Mouse (Mus musculus) layer of hippocampus, postnatal 36 days (tissue): Measurements from ENCODE around the gene Spsb4. TPM values are rescaled to one million over a fixed set of nuclear protein-coding genes. Genes with fewer than 3 reads are reported as not detected.

ENCODE experiments used
- DNase-seq, 2 experiments: peaks; one replicate each; pipeline ENCODE4 v3.0.0; 2022
- total RNA-seq, 2 experiments: library from RNA; stranded (reverse); gene quantifications; 2 replicates each; pipeline ENCODE4 v1.2.3; 2021

Spsb4 gene
- total RNA-seq = 1 to 10 TPM; 4.7 to 5.9 TPM

DNA sequence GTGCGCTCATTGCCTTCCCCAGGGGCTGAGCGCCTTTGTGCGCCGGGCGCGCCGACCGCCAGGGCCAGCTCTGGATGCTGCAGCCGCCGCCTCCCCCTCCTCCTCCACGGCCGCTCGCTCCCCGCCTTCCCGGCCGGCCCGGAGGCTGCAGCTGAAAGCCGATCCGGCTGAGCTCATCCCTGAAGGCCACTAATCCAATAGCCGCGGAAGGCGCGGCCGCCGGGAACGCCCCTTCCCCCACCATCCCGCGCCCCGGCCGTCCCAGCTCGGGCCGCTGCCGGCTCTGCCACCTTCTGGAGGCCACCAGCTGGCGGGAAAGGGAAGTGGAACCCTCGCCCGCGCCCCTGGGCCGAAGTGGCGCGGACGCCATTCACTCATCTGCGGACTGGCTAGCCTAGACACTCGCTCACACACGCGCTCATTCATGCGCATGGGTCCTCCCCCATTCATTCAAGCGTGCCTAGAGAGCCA is at the start of gene Spsb4:
Spsb4 (minus strand) TSS at position 167 of the 471 bp plus-strand sequence.
- DNase-seq = peak; percentile 62 to 75

DNA sequence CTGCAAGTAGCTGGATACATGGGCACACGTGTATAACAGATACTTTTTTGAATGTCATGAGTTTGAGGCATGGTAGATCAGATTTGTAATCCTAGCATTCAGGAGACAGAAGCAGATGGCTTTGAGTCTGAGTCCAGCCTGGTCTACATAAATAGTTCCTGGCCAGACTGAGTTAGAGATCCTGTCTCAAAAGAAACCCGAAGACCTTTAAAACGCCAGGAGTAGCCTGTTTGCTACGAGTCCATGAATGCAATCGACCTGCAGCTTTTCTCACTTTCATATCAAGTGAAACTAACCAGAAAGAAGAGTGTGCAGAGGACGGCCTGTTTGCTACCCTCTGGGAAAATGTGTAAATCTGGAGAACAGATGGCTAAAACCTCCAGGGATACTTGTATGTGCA is 49.1 kb upstream of the Spsb4 start:
- DNase-seq = no peak

DNA sequence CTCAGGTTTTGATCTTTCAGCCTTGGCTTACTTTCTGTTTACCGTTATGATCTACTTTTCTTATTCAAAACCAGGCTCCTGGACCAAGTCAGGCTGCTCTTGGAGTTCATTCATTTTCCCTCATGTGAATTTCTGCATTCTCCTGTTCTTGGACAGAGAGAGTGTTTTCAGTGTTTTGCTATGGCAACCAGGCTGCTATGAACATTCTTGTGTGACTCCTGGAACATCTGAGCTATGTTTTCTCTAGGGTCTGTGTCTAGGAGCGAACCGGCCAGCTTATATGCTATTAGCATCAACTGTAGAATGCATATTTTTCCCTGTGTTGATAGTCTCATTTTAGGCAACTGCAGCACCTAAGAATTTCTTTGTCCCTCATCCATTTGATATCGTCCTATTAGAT is 47.2 kb upstream of the Spsb4 start:
- DNase-seq = no peak

DNA sequence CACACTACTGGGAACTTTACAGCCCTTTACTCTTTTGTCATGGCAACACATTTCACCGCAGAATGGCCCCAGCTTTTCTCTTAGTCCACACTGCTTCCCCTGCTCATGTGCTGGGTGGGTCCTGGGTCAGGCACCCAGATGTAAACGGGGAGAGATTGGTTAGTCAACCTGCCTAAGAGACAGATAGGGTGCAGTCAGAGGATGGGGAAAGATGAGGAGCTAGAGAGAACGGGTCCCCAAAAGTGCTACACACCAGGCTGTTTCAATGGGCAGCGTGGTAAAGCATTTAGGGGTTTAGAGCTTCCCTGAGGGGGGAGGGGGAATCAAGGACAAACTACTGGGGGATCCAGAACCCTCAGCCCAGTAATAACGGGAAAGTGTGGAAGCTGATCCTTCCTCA is 46.6 kb upstream of the Spsb4 start:
- DNase-seq = no peak

DNA sequence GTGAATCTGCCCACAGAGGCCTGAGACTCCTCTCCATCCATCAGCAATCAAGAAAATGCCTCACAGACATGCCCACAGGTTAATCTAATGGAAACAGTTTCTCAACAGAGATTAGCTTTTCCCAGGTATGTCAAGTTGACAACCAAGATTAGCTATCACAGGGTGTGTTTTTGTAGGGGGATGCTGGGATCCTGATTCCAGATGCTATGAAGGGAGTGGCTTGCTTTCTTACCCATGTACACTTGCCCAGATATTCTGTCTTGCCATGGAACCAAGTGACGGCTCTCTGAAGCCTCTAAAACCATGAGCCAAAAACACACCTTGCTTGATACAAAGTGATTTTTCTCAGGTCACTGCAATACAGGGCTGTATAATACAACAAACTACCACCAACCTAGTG is 45.5 kb upstream of the Spsb4 start:
- DNase-seq = no peak

DNA sequence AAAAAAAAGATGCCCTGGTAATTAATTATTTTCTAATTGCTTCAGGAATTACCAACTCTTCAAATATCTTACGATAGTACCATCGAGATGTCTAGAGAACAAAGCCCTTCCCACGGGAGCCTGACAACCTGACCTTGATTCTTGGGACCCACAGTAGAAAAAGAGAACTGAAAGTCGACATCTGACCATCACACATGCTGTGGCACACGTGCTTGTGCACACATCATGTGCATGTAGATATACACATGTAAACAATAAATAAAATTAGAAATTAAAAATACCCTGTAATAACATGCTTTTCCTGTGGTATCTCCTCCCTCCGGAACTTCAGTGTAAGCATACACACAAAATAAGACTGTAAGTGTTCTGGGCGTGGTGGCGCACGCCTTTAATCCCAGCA is 43.1 kb upstream of the Spsb4 start:
- no peak for DNase-seq

DNA sequence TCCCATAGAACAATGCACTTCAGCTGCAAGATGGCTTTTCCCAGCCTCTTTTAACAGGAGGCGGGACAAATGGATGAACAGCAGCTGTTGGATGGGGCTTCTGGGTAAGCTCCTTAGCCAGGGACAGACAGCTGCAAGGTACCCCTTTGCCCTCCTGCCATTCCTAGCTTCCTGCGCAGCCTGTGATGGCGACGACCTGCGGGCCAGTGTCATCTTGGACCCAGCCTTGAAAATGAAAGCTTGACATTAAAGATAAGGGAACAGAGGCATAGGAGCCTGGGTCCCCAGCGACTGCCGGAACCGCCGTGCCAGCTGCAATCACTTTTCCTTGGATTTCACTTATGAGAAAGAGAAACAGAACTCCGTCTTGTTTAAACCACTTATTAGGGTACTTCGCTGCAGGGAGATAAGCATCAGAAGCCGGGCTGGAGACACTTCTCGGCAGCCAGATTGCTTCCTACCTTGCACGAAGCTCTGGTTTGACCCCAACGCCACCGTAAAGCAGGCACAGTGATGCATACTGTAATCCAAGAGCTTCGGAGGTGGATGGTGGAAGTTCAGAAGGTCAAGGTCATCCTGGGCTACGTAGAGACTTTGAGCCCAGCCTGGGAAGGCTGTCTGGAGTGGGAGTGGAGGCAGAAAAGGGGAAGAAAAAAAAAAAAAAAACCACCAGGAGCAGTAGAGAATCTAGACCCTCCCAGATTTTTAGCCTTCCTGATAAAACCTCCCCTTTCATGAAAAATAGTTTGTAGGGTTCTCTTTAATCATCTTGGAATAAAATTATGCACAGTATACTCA is 38.1 kb upstream of the Spsb4 start:
- no peak for DNase-seq

DNA sequence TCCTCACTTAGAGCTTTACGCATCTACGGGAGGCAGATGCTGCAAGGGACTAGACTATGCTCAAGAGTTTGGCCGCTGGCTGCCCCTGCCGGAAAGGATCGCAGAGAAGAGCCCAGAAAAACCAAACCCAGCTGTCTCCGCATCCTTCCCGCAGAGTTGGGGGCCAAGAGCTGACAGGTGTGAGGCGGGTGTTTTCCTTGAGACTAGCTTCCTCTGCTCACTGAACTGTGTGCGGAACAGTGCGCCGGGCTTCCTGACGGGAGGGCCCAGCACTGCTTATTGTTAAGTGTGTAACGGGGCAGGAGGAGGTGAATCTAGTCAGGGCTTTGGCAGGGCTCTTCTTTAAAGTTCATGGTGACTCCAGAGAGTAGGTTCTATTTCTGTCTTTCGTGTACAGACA is 37.3 kb upstream of the Spsb4 start:
- DNase-seq = no peak

DNA sequence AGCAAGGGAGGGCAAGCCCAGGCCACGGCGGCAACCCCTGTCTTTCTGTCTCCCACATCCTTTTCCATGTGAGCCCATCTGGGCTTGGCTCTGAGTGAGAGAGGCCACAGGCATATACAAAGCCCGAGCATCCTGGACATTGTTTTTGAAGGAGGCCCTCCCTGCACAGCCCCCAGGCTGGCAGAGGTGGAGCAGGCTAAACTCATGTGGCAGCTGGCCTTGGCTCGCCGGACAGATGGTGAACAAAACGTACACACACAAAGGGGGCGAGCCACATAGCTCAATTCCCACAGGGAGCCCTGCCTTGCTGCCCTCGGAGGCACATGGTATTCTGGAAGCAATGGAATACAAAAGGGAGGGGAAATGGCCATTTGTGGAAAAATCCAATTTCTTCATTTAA is 32.5 kb upstream of the Spsb4 start:
- DNase-seq = no peak

DNA sequence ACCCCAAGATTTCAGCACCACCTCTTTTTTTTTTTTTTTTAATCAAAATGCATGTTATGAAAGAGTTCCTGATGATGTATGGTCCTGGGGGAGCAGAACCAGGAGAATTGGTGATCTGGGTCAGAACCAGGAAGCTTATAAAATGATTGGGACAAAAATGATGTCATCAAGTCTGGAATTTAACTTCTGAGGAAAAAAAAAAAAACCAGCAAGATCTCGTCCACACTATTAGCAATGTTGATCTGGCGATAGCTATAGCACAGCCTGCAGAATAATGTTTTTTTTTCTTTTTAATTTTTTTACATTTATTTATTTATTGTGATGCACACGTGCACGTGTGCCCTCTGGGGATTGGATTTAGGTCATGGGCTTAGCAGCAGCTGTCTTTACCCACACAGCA is 27.6 kb upstream of the Spsb4 start:
- no peak for DNase-seq

DNA sequence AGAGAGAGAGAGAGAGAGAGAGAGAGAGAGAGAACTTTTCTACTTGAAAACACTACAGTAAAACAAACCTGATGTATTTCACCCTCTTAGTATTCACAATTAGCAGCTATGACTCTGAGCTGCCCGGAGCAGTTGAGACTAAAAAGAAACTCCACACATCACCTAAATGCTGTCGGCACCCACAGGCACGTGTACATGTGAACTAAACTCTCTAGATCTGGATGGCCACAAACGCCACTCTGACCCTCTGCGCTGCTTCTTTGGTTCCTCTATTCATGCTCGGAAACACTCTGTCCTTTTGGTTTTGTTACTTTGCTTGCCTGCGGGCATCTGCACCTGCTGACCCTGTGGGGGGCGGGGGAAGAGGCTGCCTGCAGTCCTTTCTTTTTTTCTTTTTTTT is 23.0 kb upstream of the Spsb4 start:
- DNase-seq = no peak

DNA sequence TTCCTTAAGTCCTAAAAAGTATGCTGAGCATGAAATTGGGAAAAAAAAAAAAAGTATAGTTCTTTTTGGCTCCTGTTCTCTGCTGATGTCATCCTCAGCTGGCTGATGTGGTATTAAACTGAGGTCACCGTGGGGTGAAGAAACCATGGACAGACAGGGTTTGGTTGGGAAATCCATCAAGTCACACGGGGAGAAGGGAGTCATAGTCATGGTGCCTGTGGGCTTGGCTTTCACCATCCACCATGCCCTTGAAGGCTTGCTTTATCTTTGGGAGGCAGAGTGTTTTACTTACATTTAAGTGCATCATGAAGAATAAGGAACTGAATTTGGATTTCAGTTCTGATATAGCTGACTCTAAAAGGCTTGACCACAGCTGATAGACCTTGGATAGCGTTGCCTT is 19.4 kb upstream of the Spsb4 start:
- no peak for DNase-seq

DNA sequence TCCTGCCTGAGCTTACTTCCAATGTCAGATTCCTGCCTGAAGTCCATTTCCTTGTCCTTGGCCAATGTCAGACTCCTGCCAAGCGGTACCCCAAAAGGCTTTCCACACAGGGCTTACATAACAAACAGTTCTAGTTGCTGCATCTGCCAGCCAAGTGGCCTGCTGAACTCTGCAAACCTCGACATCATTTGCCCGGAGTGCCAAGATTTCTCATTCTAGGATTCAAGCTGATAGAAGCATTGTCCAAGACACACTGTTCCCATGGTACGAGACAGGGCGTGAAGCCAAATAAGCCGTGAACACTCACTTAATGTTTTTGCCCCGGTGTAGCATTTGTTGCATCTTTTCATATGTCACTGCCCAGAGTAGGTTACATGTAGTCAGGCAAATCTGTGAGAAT is 18.0 kb upstream of the Spsb4 start:
- no peak for DNase-seq

DNA sequence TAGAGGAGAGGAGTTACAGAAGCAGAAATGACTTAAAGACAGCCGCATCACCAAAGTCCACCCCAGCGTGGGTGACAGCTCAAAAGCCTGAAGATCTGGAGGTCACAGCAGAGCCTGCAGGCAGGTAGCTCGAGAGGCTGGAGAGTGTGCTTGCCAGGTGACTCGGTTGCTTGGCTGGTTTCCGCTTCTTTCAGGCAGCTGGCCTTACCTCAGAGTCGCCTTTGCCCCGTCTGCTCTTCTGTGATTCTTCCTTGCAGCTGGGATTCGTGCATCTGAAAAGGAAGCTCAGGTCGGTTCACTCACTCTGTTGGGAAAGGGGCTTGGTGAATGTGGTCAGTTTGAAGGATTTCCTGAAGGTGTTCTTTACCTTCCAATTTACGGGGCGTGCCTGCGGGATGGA is 8.7 kb upstream of the Spsb4 start:
- no peak for DNase-seq

DNA sequence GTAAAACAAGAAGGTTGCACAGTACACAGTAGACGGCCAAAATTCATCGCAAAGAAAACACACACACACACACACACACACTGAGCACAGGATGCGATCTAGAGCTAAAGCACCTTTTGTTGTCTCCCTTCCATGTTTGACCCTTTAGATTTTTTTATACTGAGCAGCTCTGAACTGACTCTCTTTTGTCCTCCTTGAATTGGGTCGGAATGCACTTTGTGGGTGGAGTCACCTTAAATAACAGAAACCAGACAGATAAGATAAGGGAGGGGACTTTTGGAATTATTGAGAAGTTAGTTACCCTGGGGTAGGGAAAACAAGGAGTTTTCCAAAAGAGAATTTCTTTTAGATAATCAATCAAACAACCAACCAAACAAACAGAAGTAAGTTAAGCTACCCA is 7.4 kb upstream of the Spsb4 start:
- no peak for DNase-seq

DNA sequence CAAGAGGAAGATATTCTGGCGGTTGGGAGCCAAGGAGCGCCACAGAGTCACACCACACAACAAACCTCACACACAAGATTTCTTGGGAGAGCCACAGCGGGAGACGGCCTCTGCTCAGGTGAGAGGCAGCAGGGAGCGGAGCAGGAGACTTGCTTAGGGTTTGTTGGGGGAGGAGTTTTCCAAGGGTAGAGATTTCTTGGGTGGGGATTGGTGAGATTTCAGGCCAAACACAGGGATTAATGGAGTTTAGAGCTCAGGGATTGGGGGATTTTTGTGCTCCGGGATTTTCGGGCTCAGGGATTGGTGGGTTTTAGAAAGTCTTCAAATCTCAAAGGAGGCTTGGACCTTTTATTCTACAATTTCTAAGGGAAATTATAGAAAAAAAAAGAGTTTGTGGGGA is 5.8 kb upstream of the Spsb4 start:
- DNase-seq = no peak

DNA sequence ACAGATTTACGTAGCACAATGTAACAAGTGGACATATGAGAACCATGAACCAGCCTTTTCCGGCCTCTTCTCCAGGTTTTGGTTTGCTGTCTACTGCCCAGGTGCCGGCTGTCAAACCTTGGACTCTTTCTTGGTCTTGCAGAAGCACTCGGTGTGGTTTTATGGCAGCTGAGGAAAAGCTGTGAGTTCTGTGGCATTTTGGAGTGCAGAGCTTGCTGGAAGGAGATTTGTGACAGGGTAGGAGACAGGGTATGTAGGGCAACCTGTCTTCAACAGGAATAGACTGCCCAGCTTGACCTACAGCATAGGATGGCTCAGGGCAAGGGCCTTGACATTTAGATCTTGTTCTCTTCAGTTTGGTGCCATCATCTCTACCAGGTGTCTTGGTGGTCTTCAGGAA is 4.3 kb upstream of the Spsb4 start:
- no peak for DNase-seq

DNA sequence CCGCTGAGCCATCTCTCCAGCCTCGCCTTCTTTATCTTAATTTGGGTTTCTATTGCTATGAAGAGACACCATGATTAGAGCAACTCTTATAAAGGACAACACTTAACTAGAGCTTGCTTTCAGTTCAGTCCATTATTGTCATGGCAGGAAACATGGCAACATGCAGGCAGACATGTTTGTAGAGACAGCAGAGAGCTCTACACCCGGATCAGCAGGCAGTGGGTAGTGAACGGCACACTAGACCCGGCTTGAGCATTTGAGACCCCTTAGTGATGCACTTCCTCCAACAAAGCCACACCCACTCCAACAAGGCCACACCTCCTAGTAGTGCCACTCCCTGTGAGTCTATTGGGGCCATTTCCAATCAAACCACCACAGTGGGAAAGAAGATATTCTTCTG is 3.7 kb upstream of the Spsb4 start:
- no peak for DNase-seq

DNA sequence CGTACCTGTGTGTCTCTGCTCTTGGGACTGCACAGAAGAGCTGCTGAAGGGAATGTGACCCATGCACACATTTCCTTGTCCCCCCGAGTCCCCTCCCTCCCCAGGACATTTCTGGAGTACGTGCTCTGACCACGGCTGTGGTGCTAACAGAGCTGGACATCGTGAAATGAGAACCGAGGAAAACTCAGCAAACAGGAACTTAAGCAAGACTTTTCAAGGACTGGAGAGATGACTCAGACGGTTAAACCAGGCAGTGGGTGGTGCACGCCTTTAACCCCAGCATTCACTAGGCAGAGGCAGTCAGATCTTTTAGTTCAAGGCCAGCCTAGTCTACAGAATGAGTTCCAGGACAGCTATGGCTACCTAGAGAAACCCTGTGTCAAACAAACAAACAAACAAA is 1.5 kb upstream of the Spsb4 start:
- no peak for DNase-seq

DNA sequence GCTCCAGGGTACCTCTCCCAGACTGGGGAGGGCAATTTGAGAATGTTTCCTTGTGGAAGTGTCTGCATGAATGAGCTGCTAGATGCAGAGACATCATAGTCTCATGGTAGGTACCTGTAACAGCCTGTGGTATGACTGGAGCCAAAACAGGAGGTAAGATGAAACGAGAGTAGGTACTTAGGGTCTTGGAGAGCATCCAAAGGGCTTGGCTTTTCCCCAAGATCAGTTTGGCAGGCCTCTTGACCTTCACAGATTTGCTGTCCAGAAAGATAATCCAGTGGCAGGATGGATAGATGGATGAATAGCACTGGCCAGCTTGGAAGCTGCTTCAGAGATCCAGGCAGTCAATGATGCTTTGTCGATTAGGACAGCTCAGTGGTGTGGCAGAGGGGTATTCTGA is 1.0 kb upstream of the Spsb4 start:
- no peak for DNase-seq

DNA sequence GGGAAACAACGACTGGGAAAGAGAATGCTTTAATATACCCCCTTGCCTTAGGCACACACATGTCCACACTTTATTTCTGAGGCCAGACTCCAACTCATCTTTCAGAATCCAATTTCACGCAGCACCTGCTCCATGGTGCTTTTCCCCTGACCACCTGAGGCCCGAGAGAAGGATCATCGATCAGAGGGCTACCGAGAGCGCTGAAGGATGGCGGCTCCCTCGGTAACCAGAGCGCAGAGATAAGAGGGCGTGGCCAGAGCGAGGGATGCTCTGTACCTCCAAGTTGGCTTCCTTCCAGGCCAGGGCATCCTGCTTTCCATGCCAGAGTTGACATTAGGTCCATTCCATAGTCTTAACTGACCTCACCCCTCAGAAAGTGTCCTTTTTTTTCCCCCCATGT is 588 bp upstream of the Spsb4 start:
- DNase-seq = no peak

DNA sequence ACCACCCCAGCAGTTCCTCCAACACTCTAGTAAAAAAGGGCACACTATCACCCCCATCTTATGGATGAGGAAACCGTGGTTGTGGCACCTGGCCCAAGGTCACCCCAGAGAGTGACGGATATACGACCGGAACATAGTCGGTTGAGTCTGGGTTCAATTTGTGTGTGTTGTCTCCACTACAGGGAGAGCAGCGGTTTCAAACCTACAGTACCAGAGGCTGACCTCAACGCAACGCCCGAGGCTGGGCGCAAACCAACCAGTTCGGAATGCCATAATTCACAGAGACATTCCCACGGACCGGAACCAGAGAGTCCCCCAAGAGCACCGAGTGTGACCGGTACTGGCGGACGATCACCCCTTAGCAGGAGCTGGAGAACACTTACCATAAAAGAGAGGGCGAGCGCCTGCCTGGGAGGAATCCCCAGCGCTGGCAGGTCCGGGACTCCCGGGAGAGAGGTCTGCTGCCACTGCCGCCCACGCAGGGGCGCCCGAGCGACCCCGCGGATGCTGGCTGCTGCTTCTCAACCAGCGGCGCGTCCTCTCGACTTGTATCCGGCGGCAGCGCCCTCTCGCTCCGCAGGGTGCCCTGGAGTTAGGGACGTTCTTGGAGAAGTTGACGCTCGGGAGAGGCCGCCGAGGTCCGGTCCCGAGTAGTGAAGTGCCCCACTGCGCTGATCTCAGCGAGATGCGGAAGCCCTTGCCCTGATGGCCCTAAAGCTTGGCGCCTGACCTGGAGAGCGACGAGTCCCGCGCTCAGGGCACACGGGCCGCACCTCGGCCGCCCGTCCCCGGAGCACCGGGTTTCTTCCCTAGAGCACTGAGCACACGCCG is 617 bp downstream of the Spsb4 start:
- DNase-seq = peak; percentile 42 to 61

DNA sequence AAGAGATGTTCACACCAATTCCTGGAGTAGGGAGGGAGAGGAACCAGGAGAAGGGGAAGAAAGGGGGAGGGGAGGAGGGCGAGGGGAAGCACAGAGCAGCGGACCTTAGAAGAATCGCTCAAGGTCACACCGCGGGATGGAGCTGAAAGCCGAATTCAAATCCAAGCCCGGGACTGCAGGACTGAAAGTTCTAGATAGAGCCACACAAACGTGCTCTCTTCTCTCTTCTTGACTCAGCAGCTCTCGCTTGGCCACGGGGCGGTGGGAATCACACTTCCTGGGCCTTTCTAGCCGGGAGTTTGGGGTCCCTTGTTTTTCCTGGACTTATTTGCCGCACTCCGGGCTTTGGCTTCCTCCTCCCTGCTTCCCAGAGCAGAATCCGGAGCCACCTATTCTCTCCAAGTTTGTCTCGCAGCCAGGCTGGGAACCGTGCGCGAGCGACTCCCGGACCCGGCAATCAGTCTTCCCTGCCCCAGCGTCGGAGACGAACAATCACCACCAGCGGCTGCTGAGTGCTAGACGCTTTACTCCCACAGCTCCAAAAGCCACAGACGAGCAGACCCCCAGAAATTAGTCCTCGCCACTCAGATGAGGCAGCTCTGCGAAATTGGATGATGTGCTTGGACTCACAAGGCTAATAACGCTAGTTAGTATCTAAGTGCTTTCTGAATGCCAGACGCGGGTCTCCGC is 1.4 kb downstream of the Spsb4 start:
- peak in 1 of 2 experiments; percentile 17 for DNase-seq
